9 mouse cellular contexts compared by ENCODE assay signal in the genomic region with DNA sequence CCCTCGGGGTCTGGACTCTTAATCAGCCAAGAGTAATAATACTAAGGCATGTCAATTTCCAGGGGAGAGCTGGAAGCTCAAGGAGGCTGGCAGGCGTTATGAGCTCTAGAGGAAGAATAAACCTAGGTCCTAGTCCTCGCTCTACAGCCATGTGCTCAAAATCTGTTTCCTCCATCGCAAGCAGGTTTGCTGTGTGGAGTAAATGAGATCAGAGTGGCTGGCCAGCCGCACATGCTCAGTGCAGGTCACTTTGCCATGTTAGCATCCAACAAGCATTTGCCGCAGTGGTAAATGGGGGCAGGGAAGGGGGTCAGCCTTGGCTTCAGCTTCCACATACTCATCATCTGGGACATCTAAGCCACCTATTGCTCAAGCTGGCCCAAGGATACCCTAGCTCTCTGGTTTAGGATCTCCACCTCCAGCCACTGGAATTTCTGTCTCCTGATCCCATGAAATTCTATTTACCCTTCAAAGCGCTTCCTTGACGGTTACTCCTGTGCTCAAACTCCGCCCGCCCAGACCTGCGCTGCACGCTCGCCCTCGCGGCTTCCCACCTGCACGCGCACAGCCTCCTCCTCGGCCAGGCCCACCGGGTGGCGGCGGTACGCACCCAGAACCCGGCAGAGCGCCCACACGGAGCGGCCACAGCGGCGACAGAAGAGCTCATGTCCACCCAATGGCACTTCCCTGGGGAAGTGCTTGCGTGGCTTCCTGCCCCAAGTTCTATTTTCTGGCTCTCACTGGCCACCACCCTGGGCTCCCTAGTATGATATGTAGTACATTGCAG. TPM values are rescaled to one million over a fixed set of nuclear protein-coding genes. Genes with fewer than 3 reads are reported as not detected.
DNase-seq lines count a peak whose midpoint lies in the region; ATAC-seq and TF ChIP-seq lines count a peak whose summit lies in the region.
"Had no signal": no experiment of that assay in that cellular context is flagged by ENCODE, and none has a peak within 500 bp of the region (broad histone marks: within the 10 kb centered on the region; RNA-seq: fewer than 3 reads in every experiment).

No protein-coding gene starts in this region.

- peaks cover 15% of the 10 kb centered on the region for H3K4me1 ChIP-seq in forebrain, embryonic 13.5 days
- H3K4me1 ChIP-seq in kidney, postnatal 0 days (replicated peaks; ENCODE audit: insufficient read depth, low read length) = peaks cover 16% of the 10 kb centered on the region

- no peak overlapping the region for H3K9ac ChIP-seq in forebrain, embryonic 13.5 days
- no peak overlapping the region for H3K9ac ChIP-seq in kidney, postnatal 0 days (ENCODE audit: low read depth, low read length)

- no peaks in the 10 kb centered on the region for H3K9me3 ChIP-seq in forebrain, embryonic 13.5 days (replicated peaks)
- no peaks in the 10 kb centered on the region for H3K9me3 ChIP-seq in kidney, postnatal 0 days (replicated peaks; ENCODE audit: low read length)

- no peak overlapping the region for H3K27ac ChIP-seq in forebrain, embryonic 13.5 days
- no peak overlapping the region for H3K27ac ChIP-seq in kidney, postnatal 0 days

- peak overlapping the region; percentile 47 for H3K4me2 ChIP-seq in forebrain, embryonic 13.5 days
- peak overlapping the region; percentile 79 for H3K4me2 ChIP-seq in kidney, postnatal 0 days (ENCODE audit: low read length)

- no peak for ATAC-seq in forebrain, embryonic 13.5 days
- ATAC-seq in kidney, postnatal 0 days (replicated peaks; ENCODE audit: low FRiP score, low read depth) = no peak
- peak; percentile 54 for ATAC-seq in megakaryocyte, adult 5-6 weeks (ENCODE audit: poor library complexity, severe bottlenecking)
- ATAC-seq in erythroid progenitor cell, adult 5-6 weeks (replicated peaks; ENCODE audit: low FRiP score, poor library complexity, severe bottlenecking) = no peak
- ATAC-seq: Patski had no signal

- peak overlapping the region; percentile 24 for H3K4me3 ChIP-seq in forebrain, embryonic 13.5 days
- 0 out of 2 replicates have a peak overlapping the region, but pooled peaks have one; percentile 7 for H3K4me3 ChIP-seq in kidney, postnatal 0 days (replicated peaks; ENCODE audit: low read depth, low read length)

- DNase-seq in kidney, adult 18-20 months = peak; percentile 10
- no peak for DNase-seq in kidney, adult 8-10 months
- no peak for DNase-seq in kidney, postnatal 0 days (ENCODE audit: low spot score)
- peak; percentile 67 for DNase-seq in thymus, postnatal 4 days
- DNase-seq in frontal cortex, postnatal 36 days (ENCODE audit: low spot score in 2 of 2) = no peak

- WGBS in forebrain, embryonic 13.5 days = 13% methylated on average over 29 of the region's 29 CpGs
- 10% methylated on average over 29 of the region's 29 CpGs for WGBS in kidney, postnatal 0 days

- peaks cover 63% of the 10 kb centered on the region for H3K27me3 ChIP-seq in forebrain, embryonic 13.5 days
- peaks cover 17% of the 10 kb centered on the region for H3K27me3 ChIP-seq in kidney, postnatal 0 days (ENCODE audit: insufficient read depth, low read length)
- H3K27me3 ChIP-seq: Patski had no signal

- TF ChIP-seq CTCF in kidney, postnatal 0 days (IDR thresholded peaks at IDR 0.05; ENCODE audit: low read depth) = no peak; the same call in 1 of the 2 replicates

- no peaks in the 10 kb centered on the region for H3K36me3 ChIP-seq in forebrain, embryonic 13.5 days (ENCODE audit: poor library complexity, severe bottlenecking)
- no peaks in the 10 kb centered on the region for H3K36me3 ChIP-seq in kidney, postnatal 0 days (ENCODE audit: insufficient read depth, low read length)

RNA-seq across cellular contexts. Expression of gene Trim14, which starts 1.8 kb away (rescaled TPM):
- polyA plus RNA-seq in forebrain, embryonic 13.5 days (2015; fragmentation: Nextera tagmentation; extraction: Ambion mirVana) = 0.30 and 0.43 TPM in 2 replicates
- polyA plus RNA-seq in kidney, postnatal 0 days (2015; fragmentation: Nextera tagmentation; extraction: Ambion mirVana) = 2.6 and 3.1 TPM in 2 replicates
- total RNA-seq in megakaryocyte, adult 5-6 weeks (2015) = 9.7 and 13.3 TPM in 2 replicates
- 26.8 and 42.5 TPM in 2 replicates for total RNA-seq in megakaryocyte, adult 5-6 weeks (2017)
- total RNA-seq in erythroid progenitor cell, adult 5-6 weeks (2015; ENCODE audit: low replicate concordance) = 2.5 and 2.9 TPM in 2 replicates
- total RNA-seq in erythroid progenitor cell, adult 5-6 weeks (2017; ENCODE audit: low replicate concordance) = 9.2 TPM in 1 of 2 replicates, not detected in the other

RNA-seq across cellular contexts. Expression of gene Nans, which starts 45.1 kb away (rescaled TPM):
- 71.0 and 74.0 TPM in 2 replicates for polyA plus RNA-seq in forebrain, embryonic 13.5 days (2015; fragmentation: Nextera tagmentation; extraction: Ambion mirVana)
- polyA plus RNA-seq in kidney, postnatal 0 days (2015; fragmentation: Nextera tagmentation; extraction: Ambion mirVana) = 45.6 and 50.7 TPM in 2 replicates
- 39.9 and 45.3 TPM in 2 replicates for total RNA-seq in megakaryocyte, adult 5-6 weeks (2015)
- 52.9 and 53.9 TPM in 2 replicates for total RNA-seq in megakaryocyte, adult 5-6 weeks (2017)
- 25.6 and 32.4 TPM in 2 replicates for total RNA-seq in erythroid progenitor cell, adult 5-6 weeks (2015; ENCODE audit: low replicate concordance)
- 22.1 and 29.0 TPM in 2 replicates for total RNA-seq in erythroid progenitor cell, adult 5-6 weeks (2017; ENCODE audit: low replicate concordance)

Comparison
In these comparisons a context has a peak if more than half of its experiments do, and no peak if none do; other contexts are left out.
1. DNase-seq: peak in kidney, adult 18-20 months (single experiment) and thymus, postnatal 4 days (single experiment); none in kidney, adult 8-10 months (0 of 2), kidney, postnatal 0 days (single experiment) and frontal cortex, postnatal 36 days (0 of 2).